Mouse (Mus musculus) Muller cell, postnatal 12 days (primary cell): Measurements from ENCODE around the gene Cavin1.

Experiments used
- DNase-seq: peaks from one replicate; pipeline ENCODE4 v3.0.0-alpha.2; 2015; ENCODE audit errors: inconsistent ontology term

Gene Cavin1

GRCm38 (mm10) chr11:100914415-100914814, 56.3 kb downstream of the Cavin1 start:
- DNase-seq = no peak

DNA sequence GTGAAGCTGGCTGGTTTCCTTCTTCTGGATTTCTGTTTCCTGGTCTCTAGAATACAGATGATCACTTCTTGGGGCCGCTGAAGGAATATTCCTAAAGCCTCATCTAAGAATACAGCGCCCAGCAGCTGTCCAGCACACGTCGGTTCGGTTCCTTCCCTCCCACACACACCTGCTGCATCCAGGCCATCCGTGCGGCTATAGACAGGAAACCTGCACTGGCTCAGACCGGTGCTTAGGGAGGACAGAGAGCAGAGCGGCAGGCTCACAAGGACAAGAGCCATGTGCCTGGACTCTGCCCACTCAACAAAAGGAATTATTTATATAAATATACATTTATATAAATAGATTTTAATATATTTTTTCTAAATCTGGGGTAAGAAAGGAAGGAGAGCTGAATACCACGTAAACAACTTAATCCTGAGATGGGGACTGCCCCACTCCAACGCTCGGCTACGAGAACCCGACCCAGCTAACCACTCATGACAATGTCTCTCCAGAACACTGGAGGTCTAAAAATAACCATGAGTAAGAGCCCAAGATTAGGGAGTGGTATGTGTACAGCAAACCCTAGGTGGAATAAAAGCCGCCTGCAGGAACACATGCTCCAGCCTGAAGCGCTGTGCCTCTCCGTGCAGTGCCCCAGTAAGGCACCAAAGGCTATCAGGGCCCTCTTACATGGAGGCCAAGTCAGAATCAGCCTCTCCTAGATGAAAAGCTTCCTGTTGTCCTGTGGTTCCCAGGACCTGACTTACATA, 58.1 kb downstream of the Cavin1 start:
- no peak for DNase-seq

DNA sequence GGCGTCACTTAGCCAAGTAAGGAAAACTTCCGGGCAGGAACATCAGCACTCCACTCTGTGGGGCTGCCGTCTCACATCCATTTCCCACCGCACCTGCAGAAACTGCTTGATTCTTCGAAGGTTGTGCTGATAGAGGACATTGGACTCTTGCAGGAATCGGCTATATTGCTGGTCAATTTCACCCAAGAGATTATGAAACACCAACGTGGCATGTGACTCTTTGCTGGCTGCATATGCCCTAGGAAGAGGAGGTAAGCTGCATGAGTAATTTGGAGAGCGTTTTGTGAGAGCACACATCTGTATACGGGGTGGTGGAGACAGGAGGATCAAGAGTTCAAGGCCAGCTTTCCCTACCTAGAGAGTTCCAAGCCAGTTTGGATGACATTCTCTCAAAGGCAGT, 62.1 kb downstream of the Cavin1 start:
- no peak for DNase-seq

- no peak for DNase-seq
These were observed 62.6 kb downstream of the Cavin1 start for GRCm38 (mm10) chr11:100908112-100908511.

DNA sequence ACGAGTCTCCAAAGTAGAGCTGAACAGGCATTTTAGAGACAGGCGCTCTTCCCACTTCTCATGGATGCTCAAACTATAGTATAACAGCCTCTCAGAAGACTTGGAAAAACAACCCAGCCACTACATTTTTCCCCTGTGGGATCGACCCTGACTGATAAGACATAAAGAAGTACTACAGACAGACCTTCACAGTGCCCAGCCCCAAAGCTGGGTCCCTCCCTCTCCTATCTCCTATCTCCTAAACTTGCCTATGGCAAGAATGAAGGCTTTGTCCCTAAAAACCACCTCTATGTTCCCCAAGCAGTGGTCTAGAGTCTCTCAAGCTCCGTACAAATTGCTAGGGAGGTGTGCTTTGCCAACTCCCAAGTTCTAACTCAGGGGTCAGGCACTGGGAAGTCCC, 63.8 kb downstream of the Cavin1 start:
- no peak for DNase-seq
